Mouse (Mus musculus) forebrain, embryonic 14.5 days (tissue): ENCODE measurements around the gene Det1. TPM values are rescaled to one million over a fixed set of nuclear protein-coding genes. Genes with fewer than 3 reads are reported as not detected.
A peak's percentile ranks its signal among the peaks of the same experiment; 100 is the strongest.

Source experiments
- ATAC-seq: fragments of 200-750 bp; cut with Nextera tagmentation; 2 replicates; pipeline ENCODE4 v1.8.0; 2017; ENCODE audit warnings: mild to moderate bottlenecking, moderate library complexity
- DNase-seq: peaks from one replicate; pipeline ENCODE4 v3.0.0-alpha.2; 2015; ENCODE audit warnings: low spot score
- H3K27ac ChIP-seq: fragments of 300-500 bp; sonication (generic); 2 replicates; pipeline ENCODE4 v1.5.1; 2014; ENCODE audit warnings: low read depth, mild to moderate bottlenecking, control low read depth, low read length, moderate library complexity
- H3K27me3 ChIP-seq: fragments of 300-500 bp; sonication (generic); replicated peaks from 2 replicates; pipeline ENCODE4 v1.6.1; 2014; ENCODE audit warnings: low read length, control low read depth, mixed read lengths; ENCODE audit not compliant: control insufficient read depth, insufficient read depth
- H3K36me3 ChIP-seq: fragments of 300-500 bp; sonication (generic); 2 replicates; pipeline ENCODE4 v1.6.1; 2014; ENCODE audit warnings: low read length, control low read depth; ENCODE audit not compliant: control insufficient read depth, insufficient read depth
- H3K4me1 ChIP-seq: fragments of 300-500 bp; sonication (generic); 2 replicates; pipeline ENCODE4 v1.6.1; 2014; ENCODE audit warnings: antibody characterized with exemption, low read length, control low read depth; ENCODE audit not compliant: control insufficient read depth, insufficient read depth
- H3K4me2 ChIP-seq: fragments of 300-500 bp; sonication (generic); 2 replicates; pipeline ENCODE4 v1.6.1; 2014; ENCODE audit warnings: mild to moderate bottlenecking, control low read depth, low read length
- H3K4me3 ChIP-seq: fragments of 300-500 bp; sonication (generic); 2 replicates; pipeline ENCODE4 v1.5.1; 2014; ENCODE audit warnings: low read depth, low read length, control low read depth
- H3K9ac ChIP-seq: fragments of 300-500 bp; sonication (generic); 2 replicates; pipeline ENCODE4 v1.6.1; 2014; ENCODE audit warnings: mild to moderate bottlenecking, low read length, control low read depth, moderate library complexity
- H3K9me3 ChIP-seq: fragments of 300-500 bp; sonication (generic); replicated peaks from 2 replicates; pipeline ENCODE4 v1.6.1; 2016; ENCODE audit warnings: low read length, control low read depth, mixed read lengths; ENCODE audit not compliant: control insufficient read depth
- WGBS: fragments of 180-500 bp; shearing (Covaris S2); extraction: QIAGEN DNeasy Blood & Tissue Kit; methylation state at CpG from one replicate; pipeline ENCODE4 v1.1.7; 2014; 5-methylcytosine and 5-hydroxymethylcytosine counted together
- microRNA-seq: library from miRNA; unstranded; fragments of <30 nt; microRNA quantifications from one replicate; pipeline ENCODE4, GENCODE M21; 2016
- polyA plus RNA-seq: library from polyadenylated mRNA; unstranded; fragments of >200 nt; fragmentation: Nextera tagmentation; extraction: Ambion mirVana; gene quantifications from 2 replicates; pipeline ENCODE4 v1.2.1, GENCODE M21; 2014

The Det1 gene
- polyA plus RNA-seq, 1 experiment from 2014 or later: 20.5 TPM

DNA sequence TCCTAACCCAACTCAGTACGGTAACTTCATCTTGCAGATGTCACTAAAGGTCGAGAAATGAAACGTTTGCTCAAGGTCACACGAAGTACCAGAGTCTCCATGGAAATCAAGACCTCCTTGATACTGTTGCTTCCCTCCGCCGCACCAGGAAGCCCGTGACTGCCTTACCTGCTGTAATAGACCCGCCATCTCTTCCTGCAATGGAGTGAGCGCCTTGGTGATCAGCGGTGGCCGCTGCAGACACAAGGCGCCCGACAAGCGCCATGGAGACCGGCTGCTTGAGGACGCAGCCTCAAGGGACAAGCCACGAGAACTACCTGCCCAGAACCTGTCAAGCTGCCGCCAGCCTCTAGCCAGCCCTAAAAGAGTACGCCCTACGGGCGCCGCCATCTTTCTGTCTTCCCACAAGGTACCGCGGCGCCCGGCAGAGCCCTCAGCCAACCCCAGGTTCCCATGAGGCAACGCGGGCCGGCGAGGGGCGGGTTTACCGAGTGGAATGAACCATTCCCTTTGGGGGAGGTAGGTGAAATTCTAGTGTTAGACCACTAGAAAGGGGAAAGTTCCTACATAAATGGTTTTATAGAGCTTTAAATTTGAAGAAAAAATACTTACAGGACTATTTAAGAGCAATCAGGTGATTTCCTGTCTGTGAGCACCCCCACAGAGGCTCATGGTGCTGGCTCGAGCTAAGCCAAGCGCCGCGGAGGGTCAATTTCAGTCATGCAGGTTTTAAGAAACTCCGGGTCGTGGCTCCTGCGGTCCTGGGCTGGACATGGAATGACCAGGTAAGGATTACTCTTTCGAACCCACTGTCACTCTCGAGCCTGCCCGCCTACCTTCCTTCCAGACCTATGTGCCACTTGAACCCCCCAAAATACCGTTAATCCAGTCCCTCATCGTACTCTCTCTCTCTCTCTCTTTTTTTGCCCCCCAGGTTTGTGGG lies 64.2 kb downstream of the Det1 start, which contains the start of the genes Mrps11 and Mrpl46:
Gene Mrps11, plus strand, starts transcription at position 481 of the 943 bp plus-strand sequence.
Gene Mrpl46, minus strand, starts transcription at position 893 of the 943 bp plus-strand sequence.
- peak within 1 kb of the TSS; percentile 84 for H3K4me2 ChIP-seq

DNA sequence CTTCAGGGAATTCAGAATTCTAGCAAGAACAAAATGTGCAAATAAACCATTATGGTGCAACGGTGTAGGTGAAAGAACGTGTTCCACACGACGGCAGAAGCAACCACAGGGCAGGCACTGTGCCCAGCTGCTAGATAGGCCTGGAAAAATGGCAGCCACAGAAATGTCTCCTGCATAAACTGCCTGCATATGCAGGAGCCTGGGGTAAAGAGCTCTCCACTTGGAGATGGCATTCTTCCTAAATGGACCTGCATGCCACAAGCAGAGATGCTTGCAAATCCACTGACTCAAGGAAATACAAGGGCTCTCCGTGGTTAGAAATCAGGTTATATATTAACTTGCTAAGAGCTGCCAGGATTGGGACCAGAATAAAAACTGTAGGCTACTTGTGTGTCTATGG lies 68.3 kb downstream of the Det1 start:
- H3K27ac ChIP-seq: no peak overlapping the region
- peaks cover 59% of the 10 kb centered on the region for H3K36me3 ChIP-seq
- H3K4me1 ChIP-seq: peaks cover 7% of the 10 kb centered on the region
- H3K4me3 ChIP-seq: no peak overlapping the region
- no peak for ATAC-seq
- DNase-seq: no peak
- no peaks in the 10 kb centered on the region for H3K27me3 ChIP-seq
- no peak overlapping the region for H3K9ac ChIP-seq
- H3K4me2 ChIP-seq: no peak overlapping the region
- 95% methylated on average over 5 of the region's 5 CpGs for WGBS
- no peaks in the 10 kb centered on the region for H3K9me3 ChIP-seq

More for the DNA sequence above, 64.2 kb downstream of the Det1 start, which contains the start of the genes Mrps11 and Mrpl46:
- no peaks in the 10 kb centered on the region for H3K27me3 ChIP-seq
- H3K4me1 ChIP-seq: peaks cover 9% of the 10 kb centered on the region
- H3K4me3 ChIP-seq: peak within 1 kb of the TSS; percentile 88
- no peaks in the 10 kb centered on the region for H3K9me3 ChIP-seq
- H3K9ac ChIP-seq: peak within 1 kb of the TSS; percentile 75
- H3K36me3 ChIP-seq: peaks cover 27% of the 10 kb centered on the region
- ATAC-seq: peak; percentile 100
- peak; percentile 94 for DNase-seq
- under 1% methylated on average over 44 of the region's 44 CpGs for WGBS
- peak within 1 kb of the TSS; percentile 30; the same call in 1 of the 2 replicates for H3K27ac ChIP-seq

Small RNA genes within 50 kb of the gene (microRNA-seq; reads per million reads assigned to microRNA genes)
- 219 reads per million, percentile 66 among the genes with 10 or more reads in this experiment for gene Mir7-2

Other genes starting within 250 kb of the Det1 start
- gene Ntrk3, start 109.3 kb downstream of the Det1 start, polyA plus RNA-seq: 16.4 and 21.6 TPM in 2 replicates
- gene Mrps11, start 64.1 kb downstream of the Det1 start, polyA plus RNA-seq: 75.4 and 88.2 TPM in 2 replicates
- 65.2 and 71.4 TPM in 2 replicates for gene Mrpl46, start 63.7 kb downstream of the Det1 start, polyA plus RNA-seq
- gene Aen, start 48.6 kb upstream of the Det1 start, polyA plus RNA-seq: 42.2 and 44.0 TPM in 2 replicates
- 0.65 and 1.6 TPM in 2 replicates for gene Isg20, start 66.2 kb upstream of the Det1 start, polyA plus RNA-seq
- 0.04 and 0.09 TPM in 2 replicates for gene Acan, start 206.2 kb upstream of the Det1 start, polyA plus RNA-seq